Mouse (Mus musculus): ENCODE measurements around the gene Bak1. TPM values are rescaled to one million over a fixed set of nuclear protein-coding genes. Genes with fewer than 3 reads are reported as not detected.
"Not testable (repeated sequence)": the region's sequence is repeated elsewhere in the genome, so short reads cannot be mapped to it uniquely, and the experiment has no call there.

Bak1 gene
- polyA plus RNA-seq, 1 experiment from 2014 or later = 3.4 TPM

GRCm38 (mm10) chr17:26995006-26995405 is 33.8 kb downstream of the Bak1 start:
- Histone ChIP-seq H3K4me2 (replicated peaks) (no peak overlapping the region), H3K9ac (replicated peaks) (0 out of 2 replicates have a peak overlapping the region, but pooled peaks have one; percentile 12), H3K4me1 (no peaks in the 10 kb centered on the region), H3K9me3 (no peaks in the 10 kb centered on the region), H3K27ac (replicated peaks) (no peak overlapping the region), H3K36me3 (no peaks in the 10 kb centered on the region), H3K4me3 (no peak overlapping the region), H3K27me3 (no peaks in the 10 kb centered on the region)
- WGBS = 81% methylated on average over 6 of the region's 6 CpGs
- no peak for ATAC-seq (ENCODE audit: low FRiP score, low read depth)

- Histone ChIP-seq H3K4me2 (replicated peaks) (no peak overlapping the region), H3K4me1 (no peaks in the 10 kb centered on the region), H3K27ac (replicated peaks) (no peak overlapping the region), H3K9me3 (no peaks in the 10 kb centered on the region), H3K27me3 (no peaks in the 10 kb centered on the region), H3K4me3 (no peak overlapping the region), H3K9ac (replicated peaks) (no peak overlapping the region), H3K36me3 (no peaks in the 10 kb centered on the region)
- ATAC-seq (ENCODE audit: low FRiP score, low read depth) = no peak
- WGBS = 90% methylated on average over 14 of the region's 14 CpGs
Observed at GRCm38 (mm10) chr17:26994410-26994809, 34.4 kb downstream of the Bak1 start.

DNA sequence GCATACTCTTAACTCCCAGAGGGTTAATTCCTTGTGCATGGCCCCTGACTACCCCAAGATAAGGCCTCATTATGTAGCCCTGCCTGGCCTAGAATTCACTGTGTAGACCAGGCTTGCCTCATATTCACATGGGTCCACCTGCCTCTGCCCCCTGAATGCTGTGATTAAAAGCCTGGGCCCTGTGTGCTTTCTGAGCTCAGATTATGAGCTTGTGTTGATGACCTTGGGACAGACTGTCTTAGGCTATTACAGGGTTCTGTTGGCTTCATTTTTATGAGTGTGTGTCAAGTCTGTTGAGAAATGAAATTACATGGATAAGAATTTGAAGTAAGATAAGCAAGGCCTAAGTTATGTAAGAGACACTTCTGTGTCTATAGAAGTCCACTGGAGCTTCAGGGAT is 38.3 kb downstream of the Bak1 start:
- H3K4me2 ChIP-seq (replicated peaks) = no peak overlapping the region
- H3K27me3 ChIP-seq = no peaks in the 10 kb centered on the region
- no peak overlapping the region for H3K27ac ChIP-seq (replicated peaks)
- H3K9ac ChIP-seq (replicated peaks) = no peak overlapping the region
- H3K9me3 ChIP-seq = 0 out of 2 replicates have a peak, but pooled peaks cover 2% of the 10 kb centered on the region
- H3K36me3 ChIP-seq = peaks cover 2% of the 10 kb centered on the region; the same call in 1 of the 2 replicates
- ATAC-seq (ENCODE audit: low FRiP score, low read depth) = no peak
- no peak overlapping the region for H3K4me3 ChIP-seq
- H3K4me1 ChIP-seq = no peaks in the 10 kb centered on the region

GRCm38 (mm10) chr17:26985503-26986179 is 43.2 kb downstream of the Bak1 start:
- ATAC-seq (ENCODE audit: low FRiP score, low read depth) = no peak
- Histone ChIP-seq H3K9me3 (0 out of 2 replicates have a peak, but pooled peaks cover 2% of the 10 kb centered on the region), H3K4me3 (no peak overlapping the region), H3K36me3 (peaks cover 9% of the 10 kb centered on the region), H3K4me1 (no peaks in the 10 kb centered on the region), H3K27me3 (no peaks in the 10 kb centered on the region), H3K27ac (replicated peaks) (no peak overlapping the region), H3K4me2 (replicated peaks) (no peak overlapping the region), H3K9ac (replicated peaks) (no peak overlapping the region)
- WGBS = 89% methylated on average over 10 of the region's 10 CpGs

GRCm38 (mm10) chr17:26983382-26983781 is 45.4 kb downstream of the Bak1 start:
- no peak overlapping the region for H3K27ac ChIP-seq (replicated peaks)
- no peak for ATAC-seq (ENCODE audit: low FRiP score, low read depth)
- no peak overlapping the region for H3K4me3 ChIP-seq
- H3K27me3 ChIP-seq = no peaks in the 10 kb centered on the region
- 0 out of 2 replicates have a peak, but pooled peaks cover 2% of the 10 kb centered on the region for H3K9me3 ChIP-seq
- H3K4me2 ChIP-seq (replicated peaks) = no peak overlapping the region
- no peaks in the 10 kb centered on the region for H3K4me1 ChIP-seq
- H3K9ac ChIP-seq (replicated peaks) = no peak overlapping the region
- WGBS = 96% methylated on average over 4 of the region's 4 CpGs
- peaks cover 31% of the 10 kb centered on the region for H3K36me3 ChIP-seq

DNA sequence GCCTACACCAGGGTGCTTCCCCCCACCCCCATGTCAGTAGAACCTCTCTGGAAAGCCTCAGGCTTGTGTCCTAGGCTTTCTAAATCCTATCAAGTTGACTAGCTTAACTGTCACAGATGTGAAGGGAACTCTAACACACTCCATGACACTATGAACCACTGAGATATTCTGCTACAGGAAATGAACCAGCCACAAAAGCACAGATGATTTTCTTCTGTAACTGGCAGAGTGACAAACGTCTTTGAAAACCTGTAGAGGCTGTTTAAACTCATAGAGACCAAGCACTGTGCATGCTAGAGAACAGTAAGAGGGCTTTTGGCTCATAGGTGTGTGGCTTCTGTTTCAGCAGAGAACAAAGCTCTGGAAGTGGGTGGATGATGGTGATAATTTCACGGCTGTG is 47.8 kb downstream of the Bak1 start:
- Histone ChIP-seq H3K4me1 (peaks cover 6% of the 10 kb centered on the region; the same call in 1 of the 2 replicates), H3K27me3 (no peaks in the 10 kb centered on the region), H3K4me2 (replicated peaks) (no peak overlapping the region), H3K4me3 (no peak overlapping the region), H3K9me3 (no peaks in the 10 kb centered on the region), H3K27ac (replicated peaks) (no peak overlapping the region), H3K36me3 (peaks cover 52% of the 10 kb centered on the region), H3K9ac (replicated peaks) (no peak overlapping the region)
- no peak for ATAC-seq (ENCODE audit: low FRiP score, low read depth)
- WGBS = 78% methylated on average over 2 of the region's 2 CpGs

GRCm38 (mm10) chr17:26979426-26979825 is 49.4 kb downstream of the Bak1 start:
- H3K4me1 ChIP-seq = peaks cover 19% of the 10 kb centered on the region
- 90% methylated on average over 2 of the region's 2 CpGs for WGBS
- ATAC-seq (ENCODE audit: low FRiP score, low read depth) = no peak
- peaks cover 61% of the 10 kb centered on the region for H3K36me3 ChIP-seq
- no peak overlapping the region for H3K9ac ChIP-seq (replicated peaks)
- no peaks in the 10 kb centered on the region for H3K27me3 ChIP-seq
- no peak overlapping the region for H3K4me2 ChIP-seq (replicated peaks)
- H3K4me3 ChIP-seq = no peak overlapping the region
- H3K27ac ChIP-seq (replicated peaks) = no peak overlapping the region
- H3K9me3 ChIP-seq = no peaks in the 10 kb centered on the region

DNA sequence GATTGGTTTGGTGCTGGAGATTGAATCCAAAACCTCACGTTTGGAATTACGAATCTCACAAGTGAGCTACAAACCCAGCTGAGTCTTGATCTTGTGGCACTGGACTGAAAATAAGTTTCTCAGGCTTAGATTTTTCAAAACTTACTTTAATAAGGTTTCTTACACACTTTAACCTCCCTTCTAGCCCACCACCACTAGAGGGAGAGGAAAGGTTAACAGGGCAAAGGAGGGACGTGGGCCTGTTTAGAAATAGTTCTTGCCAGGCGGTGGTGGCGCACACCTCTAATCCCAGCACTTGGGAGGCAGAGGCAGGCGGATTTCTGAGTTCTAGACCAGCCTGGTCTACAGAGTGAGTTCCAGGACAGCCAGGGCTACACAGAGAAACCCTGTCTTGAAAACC is 51.5 kb downstream of the Bak1 start:
- H3K27ac ChIP-seq (replicated peaks); H3K9ac ChIP-seq (replicated peaks); H3K9me3 ChIP-seq; H3K4me2 ChIP-seq (replicated peaks); ATAC-seq (ENCODE audit: low FRiP score, low read depth); H3K27me3 ChIP-seq; H3K4me3 ChIP-seq: not testable (repeated sequence)
- peaks cover 61% of the 10 kb centered on the region for H3K36me3 ChIP-seq
- WGBS = 89% methylated on average over 6 of the region's 6 CpGs
- peaks cover 32% of the 10 kb centered on the region for H3K4me1 ChIP-seq

- Histone ChIP-seq H3K27ac (replicated peaks) (no peak overlapping the region), H3K4me3 (no peak overlapping the region), H3K4me1 (peaks cover 45% of the 10 kb centered on the region), H3K9me3 (no peaks in the 10 kb centered on the region), H3K27me3 (no peaks in the 10 kb centered on the region), H3K36me3 (peaks cover 63% of the 10 kb centered on the region), H3K9ac (replicated peaks) (no peak overlapping the region), H3K4me2 (replicated peaks) (no peak overlapping the region)
- no peak for ATAC-seq (ENCODE audit: low FRiP score, low read depth)
Observed at GRCm38 (mm10) chr17:26975415-26975814, 53.4 kb downstream of the Bak1 start.

- Histone ChIP-seq H3K4me3 (peak overlapping the region; percentile 79; the same call in 1 of the 2 replicates), H3K4me1 (peaks cover 45% of the 10 kb centered on the region)
Observed at GRCm38 (mm10) chr17:26974547-26974946, 54.3 kb downstream of the Bak1 start.

DNA sequence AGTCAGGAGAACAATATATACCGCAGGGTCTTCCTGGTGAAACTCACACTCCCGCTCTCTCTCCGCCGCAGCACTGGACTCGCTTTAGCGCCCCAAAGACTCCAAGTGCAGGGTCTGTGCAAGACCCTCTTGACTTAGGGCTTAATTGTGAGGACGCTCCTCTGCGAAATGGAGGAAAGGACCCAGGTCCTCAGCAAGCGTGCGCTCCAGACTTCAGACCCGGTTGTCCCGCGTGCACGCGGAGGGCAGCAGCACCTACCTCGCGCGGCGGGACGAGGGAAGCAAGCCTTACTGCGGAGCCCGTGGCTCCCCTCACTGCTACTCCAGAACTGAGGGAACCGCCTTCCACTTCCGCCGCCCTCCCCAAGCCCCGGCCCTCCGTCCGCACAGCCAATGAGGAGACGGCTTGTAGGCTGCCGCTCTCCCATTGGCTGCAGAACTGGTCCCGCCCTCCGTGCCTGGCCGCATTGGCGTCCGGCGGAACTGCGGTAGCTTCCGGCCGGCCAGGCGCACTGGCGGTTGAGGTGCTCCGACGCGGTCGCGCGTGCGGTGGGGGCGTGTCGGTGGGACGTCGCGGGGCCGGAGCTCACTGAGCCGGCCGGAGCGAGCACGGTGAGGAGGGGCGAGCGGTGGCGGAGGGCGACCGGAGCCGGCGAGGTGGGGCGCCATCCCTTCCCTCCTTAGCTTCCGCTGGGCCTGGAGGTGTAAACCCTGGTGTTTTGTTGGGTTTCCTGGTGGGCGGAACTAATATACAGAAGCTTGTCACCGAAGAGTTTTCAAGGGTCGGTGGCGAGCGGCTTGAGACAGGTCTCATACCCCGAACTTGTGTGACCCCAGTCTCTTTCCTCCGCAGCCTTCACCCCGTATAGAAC is 55.9 kb downstream of the Bak1 start, which contains the start of gene Zbtb9:
Gene Zbtb9, plus strand, starts transcription at position 465 of the 872 bp plus-strand sequence.
- Histone ChIP-seq H3K9me3 (no peaks in the 10 kb centered on the region), H3K4me3 (peak within 1 kb of the TSS; percentile 79), H3K4me2 (replicated peaks) (peak within 1 kb of the TSS; percentile 99), H3K4me1 (peaks cover 45% of the 10 kb centered on the region), H3K9ac (replicated peaks) (peak within 1 kb of the TSS; percentile 80), H3K27me3 (no peaks in the 10 kb centered on the region), H3K36me3 (peaks cover 63% of the 10 kb centered on the region), H3K27ac (replicated peaks) (peak within 1 kb of the TSS; percentile 79)
- WGBS = under 1% methylated on average over 67 of the region's 75 CpGs
- peak; percentile 99 for ATAC-seq (ENCODE audit: low FRiP score, low read depth)

More at GRCm38 (mm10) chr17:26974547-26974946, 54.3 kb downstream of the Bak1 start:
- H3K9me3 ChIP-seq = no peaks in the 10 kb centered on the region
- H3K9ac ChIP-seq (replicated peaks) = 0 out of 2 replicates have a peak overlapping the region, but pooled peaks have one; percentile 80
- WGBS = 92% methylated on average over 15 of the region's 15 CpGs
- ATAC-seq (ENCODE audit: low FRiP score, low read depth) = no peak
- peak overlapping the region; percentile 99; the same call in 1 of the 2 replicates for H3K4me2 ChIP-seq (replicated peaks)
- H3K36me3 ChIP-seq = peaks cover 63% of the 10 kb centered on the region
- no peaks in the 10 kb centered on the region for H3K27me3 ChIP-seq
- no peak overlapping the region for H3K27ac ChIP-seq (replicated peaks)

DNA sequence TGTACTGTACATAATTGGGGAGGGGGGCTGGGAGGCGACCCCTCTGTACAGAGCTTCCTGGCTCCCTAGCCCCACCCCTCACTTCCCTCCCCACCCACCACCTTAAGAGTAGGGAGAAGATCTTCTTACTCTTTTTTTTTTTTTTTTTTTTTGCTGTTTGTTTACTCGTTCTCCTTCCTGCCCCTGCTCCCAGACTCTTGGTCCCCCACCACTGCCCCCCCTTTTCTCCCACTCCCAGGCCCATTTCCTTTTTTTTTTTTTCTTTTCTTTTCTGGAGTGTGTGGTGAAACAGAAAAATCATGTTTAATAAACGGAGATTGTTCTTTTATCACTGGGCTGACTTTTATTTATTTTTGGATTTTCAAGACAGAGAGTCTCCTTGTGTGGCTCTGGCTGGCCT is 56.7 kb downstream of the Bak1 start:
- no peak for ATAC-seq (ENCODE audit: low FRiP score, low read depth)
- H3K9me3 ChIP-seq = no peaks in the 10 kb centered on the region
- peak overlapping the region; percentile 70 for H3K9ac ChIP-seq (replicated peaks)
- 8% methylated on average over 3 of the region's 3 CpGs for WGBS
- H3K36me3 ChIP-seq = peaks cover 65% of the 10 kb centered on the region
- H3K4me2 ChIP-seq (replicated peaks) = peak overlapping the region; percentile 99
- peak overlapping the region; percentile 79 for H3K27ac ChIP-seq (replicated peaks)
- no peaks in the 10 kb centered on the region for H3K27me3 ChIP-seq
- peaks cover 45% of the 10 kb centered on the region for H3K4me1 ChIP-seq
- peak overlapping the region; percentile 79 for H3K4me3 ChIP-seq

Data from midbrain, embryonic 12.5 days (tissue).